Mouse (Mus musculus): ENCODE measurements around the gene Poll.

Gene Poll

GRCm38 (mm10) chr19:45560153-45560890 is at the start of gene Poll, which contains the start of gene Gm17018:
Poll (minus strand) TSS chr19:45560531.
Gm17018 (plus strand) TSS chr19:45560615.
- peak; percentile 93 for DNase-seq

DNA sequence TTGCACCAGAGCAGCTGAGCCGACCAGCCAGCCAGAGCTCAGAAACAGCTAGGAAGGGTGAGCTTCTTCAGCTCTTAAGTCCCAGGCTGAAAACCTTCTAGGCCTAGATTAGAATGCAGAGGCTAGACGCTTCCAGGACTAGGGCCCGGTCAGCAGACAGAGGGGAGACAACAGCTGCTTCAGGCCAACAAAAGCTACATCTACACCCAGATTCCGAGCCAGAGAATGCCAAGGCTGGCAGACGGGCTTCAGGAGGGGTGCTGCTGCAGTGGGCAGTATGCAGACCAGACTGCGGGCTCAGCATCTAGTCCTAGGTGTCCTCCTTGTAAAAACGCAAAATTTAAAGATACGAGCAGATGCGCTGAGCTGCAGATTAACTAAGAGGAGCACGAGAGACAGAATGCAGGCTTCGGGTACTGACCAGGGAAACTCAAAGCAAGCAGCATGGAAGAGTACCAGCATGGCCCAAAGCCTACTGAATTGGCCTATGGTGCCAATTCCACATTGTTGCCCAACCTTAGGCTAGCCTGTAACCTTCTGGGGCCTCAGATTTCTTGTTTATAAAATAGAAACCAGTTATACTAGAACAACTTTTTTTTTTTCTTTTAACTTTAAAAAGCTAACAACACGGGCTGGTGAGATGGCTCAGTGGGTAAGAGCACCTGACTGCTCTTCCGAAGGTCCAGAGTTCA is 48.5 kb upstream of the Poll start:
- no peak for DNase-seq

GRCm38 (mm10) chr19:45607479-45607878 is 47.1 kb upstream of the Poll start:
- peak; percentile 54 for DNase-seq

DNA sequence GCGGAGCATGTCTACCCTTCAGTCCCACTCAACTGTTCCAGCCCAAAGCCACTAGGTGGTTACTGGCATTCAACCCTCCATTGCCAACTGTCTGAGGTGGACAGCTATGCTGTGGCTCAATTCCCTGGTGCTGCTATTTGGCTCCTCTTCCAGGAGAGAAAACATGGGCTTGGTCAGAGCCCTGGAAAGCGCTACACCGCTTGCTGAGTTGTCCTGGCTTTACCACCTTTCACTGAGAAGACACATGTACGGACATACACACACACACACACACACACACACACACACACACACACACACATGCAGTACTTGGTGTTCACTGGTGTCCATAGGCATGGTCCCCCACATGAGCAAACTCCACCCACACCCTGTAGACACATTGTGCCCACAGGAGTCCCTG is 46.4 kb upstream of the Poll start:
- no peak for DNase-seq

- no peak for DNase-seq
These were observed 42.3 kb upstream of the Poll start for GRCm38 (mm10) chr19:45602606-45603005.

- DNase-seq, result peak; percentile 73
These were observed 36.8 kb upstream of the Poll start for GRCm38 (mm10) chr19:45597106-45597505.

- DNase-seq, result no peak
These were observed 36.1 kb upstream of the Poll start for GRCm38 (mm10) chr19:45596434-45596833.

DNA sequence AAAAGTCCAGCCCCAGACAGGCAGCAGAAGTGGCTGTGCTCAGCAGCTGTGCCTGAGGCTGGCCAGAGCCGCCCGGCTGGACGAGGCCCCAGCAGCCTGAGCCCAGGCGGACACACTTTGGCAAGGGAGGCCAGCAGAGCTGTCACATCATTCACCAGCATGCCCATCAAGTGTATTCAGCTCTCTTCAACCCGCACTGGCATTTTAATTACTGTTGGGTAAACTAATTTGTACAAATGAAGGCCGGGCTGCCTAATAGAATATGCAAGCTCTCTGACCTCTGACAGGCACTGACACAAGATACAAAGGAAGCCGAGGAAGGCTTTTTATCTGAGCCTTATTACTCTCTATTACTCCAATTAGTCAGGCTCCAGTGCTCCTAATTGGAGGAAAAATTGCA is 35.7 kb upstream of the Poll start:
- peak; percentile 99 for DNase-seq

GRCm38 (mm10) chr19:45595481-45595880 is 35.1 kb upstream of the Poll start:
- no peak for DNase-seq

DNA sequence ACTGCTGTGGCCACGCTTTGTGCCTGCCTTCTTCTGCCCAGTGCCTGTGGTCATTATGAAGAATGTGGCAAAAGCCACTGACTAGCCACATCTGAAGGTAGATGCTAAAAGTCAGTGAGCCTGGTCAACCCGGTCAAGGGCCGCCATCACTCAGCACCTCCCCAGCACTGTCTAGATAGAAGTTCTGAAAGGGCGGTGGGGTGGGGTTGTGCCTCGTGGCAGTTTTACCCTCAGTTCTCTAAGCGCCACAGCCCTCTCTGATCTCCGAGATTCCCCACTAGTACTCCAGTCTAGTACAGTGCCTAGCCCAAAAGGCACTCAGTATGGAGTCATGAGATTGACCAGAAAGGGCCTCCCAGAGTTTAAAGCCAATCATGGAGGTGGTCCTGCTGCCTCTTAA is 33.7 kb upstream of the Poll start:
- DNase-seq, result no peak

DNA sequence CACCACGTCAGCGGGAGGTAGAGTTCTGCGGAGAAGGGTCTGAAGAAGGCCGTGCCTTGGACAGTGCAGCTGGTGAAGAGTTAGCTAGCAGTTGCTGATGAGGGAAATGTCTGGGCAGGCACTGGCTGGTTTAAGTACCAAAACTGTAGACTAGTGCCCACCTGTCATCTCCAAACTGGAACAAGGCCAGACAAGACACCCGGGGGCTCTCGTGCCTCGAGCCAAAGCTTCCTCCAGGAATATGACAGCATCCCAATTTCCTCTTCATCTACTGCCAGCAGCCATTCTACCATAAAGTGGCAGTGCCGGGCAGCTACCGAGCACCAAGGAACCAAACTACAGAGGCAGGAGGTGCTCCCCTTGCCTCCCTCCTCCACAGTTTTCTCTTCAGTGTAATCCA is 32.6 kb upstream of the Poll start:
- no peak for DNase-seq

- no peak for DNase-seq
These were observed 31.4 kb upstream of the Poll start for GRCm38 (mm10) chr19:45591704-45592103.

GRCm38 (mm10) chr19:45589761-45590160 is 29.4 kb upstream of the Poll start:
- no peak for DNase-seq

- no peak for DNase-seq
These were observed 27.4 kb upstream of the Poll start for GRCm38 (mm10) chr19:45587509-45588292.

DNA sequence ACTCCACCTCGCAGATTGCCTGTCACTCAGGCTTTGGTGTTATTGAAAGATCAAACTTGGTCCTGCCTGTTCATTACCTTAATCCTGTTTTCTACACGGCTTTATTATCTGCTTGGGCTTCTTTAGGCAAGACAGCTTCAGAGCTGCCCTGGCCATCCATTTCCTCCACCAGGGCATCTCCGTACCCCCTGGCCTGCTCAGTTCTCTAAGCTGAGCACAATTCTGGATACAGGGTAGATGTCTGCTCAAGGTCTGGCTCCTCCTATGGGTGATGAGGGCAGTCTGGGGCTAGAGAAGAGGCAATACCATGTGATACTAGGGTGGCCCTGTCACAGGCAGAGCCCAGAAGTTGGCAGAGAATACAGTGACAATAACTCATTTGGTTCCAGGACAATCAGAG is 26.5 kb upstream of the Poll start:
- no peak for DNase-seq

- no peak for DNase-seq
These were observed 24.7 kb upstream of the Poll start for GRCm38 (mm10) chr19:45584856-45585620.

DNA sequence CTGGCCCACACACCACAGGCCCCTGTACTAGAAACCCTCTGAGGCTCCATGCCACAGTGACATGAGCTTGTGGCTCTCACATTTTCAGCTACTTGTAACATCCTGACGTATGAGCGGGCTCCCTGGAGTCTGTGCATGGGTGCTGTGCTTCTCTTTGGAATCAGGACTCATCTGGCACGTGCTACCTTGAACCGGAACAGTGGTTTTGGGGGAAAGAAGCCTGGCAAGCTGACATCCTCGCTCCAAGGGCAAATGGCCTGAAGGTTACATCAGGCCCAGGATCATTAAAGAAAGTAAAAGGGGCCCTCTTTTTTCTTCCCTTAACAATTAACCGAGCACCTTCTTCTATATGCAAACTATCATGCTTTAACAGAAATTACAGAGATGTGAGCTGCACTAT is 22.8 kb upstream of the Poll start:
- no peak for DNase-seq

- no peak for DNase-seq
These were observed 21.8 kb upstream of the Poll start for GRCm38 (mm10) chr19:45582161-45582560.

GRCm38 (mm10) chr19:45581257-45581656 is 20.9 kb upstream of the Poll start:
- peak; percentile 74 for DNase-seq

DNA sequence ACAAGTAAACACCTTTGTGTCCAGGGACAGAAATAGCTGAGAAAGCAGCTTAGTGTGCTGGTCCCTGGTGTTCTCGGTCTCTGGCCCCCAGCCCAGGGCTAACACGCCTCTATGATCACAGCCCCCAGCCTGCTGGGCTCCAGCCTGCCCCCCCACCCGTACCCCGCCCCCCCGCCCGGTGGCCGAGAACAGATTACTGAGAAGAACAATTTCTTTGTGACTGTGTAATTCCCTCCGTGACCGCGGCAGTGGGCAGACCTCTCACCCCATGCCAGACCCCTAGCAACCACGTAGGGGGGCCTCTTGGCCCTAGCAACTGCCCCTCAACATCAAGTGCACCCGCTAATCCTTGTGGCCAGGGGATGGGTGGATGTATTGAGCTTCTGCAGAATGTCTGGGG is 19.9 kb upstream of the Poll start:
- peak; percentile 44 for DNase-seq

GRCm38 (mm10) chr19:45579416-45579815 is 19.1 kb upstream of the Poll start:
- no peak for DNase-seq

DNA sequence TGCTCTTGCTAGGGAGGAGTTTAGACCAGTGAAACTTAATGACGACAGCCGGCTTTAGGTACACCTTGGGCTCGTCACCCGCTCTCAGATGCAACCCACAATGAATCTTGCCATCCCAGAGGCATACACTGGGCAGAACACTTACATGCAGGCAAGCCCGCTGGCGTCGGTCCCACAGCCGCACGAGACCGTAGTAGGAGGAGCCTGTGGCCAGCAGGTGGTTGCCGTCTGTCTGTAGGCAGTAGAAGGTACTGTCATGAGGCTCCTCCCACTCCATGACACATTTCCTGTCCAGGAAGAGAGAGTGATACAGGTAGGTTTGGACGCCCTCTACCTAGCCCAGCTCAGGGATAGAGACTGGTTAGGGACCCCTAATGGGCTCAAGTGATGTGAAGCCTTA is 18.6 kb upstream of the Poll start:
- DNase-seq, result no peak
